Mouse (Mus musculus) small intestine, adult 2 months (tissue): Measurements from ENCODE around the gene Dnajc9.

Source experiments
- CTCF ChIP-seq: fragments of 200-500 bp; IDR thresholded peaks from 2 replicates; pipeline ENCODE4 v1.5.1; 2012; ENCODE audit warnings: low read depth, mild to moderate bottlenecking, control low read depth, inconsistent platforms, low read length, moderate library complexity, mixed read lengths; ENCODE audit not compliant: insufficient replicate concordance, insufficient read length; ENCODE audit errors: extremely low read depth
- POLR2A ChIP-seq: fragments of 200-500 bp; IDR thresholded peaks from 2 replicates; pipeline ENCODE4 v1.6.1; 2012; ENCODE audit warnings: low read depth, mild to moderate bottlenecking, control low read depth, inconsistent platforms, low read length, moderate library complexity

GRCm38 (mm10) chr14:20370798-20371197 is 17.9 kb downstream of the Dnajc9 start:
- no peak for TF ChIP-seq POLR2A
- no peak for TF ChIP-seq CTCF
